Mouse (Mus musculus): ENCODE measurements around the gene Glra1. TPM values are rescaled to one million over a fixed set of nuclear protein-coding genes. Genes with fewer than 3 reads are reported as not detected.

Glra1 gene
- polyA plus RNA-seq, 1 experiment from 2014 or later, result not detected

DNA sequence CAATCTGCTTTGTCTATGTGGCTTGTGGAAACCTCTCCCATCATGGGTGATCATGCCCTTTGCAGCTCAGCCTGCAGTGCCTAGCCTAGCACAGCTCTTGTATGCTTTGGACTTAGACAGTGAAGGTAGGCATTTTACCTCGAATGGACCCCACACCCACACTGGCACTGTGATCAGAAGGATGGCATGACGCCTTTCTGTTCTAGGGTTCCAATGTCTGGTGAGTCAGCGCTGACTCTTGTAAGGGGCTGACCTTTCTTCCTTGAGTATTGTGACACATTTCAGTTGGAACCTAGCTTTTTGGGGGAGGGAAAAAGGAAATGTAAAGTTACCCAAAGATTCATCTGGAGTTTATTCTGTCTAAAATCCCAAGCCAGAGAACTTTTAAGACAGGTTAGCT lies 102.5 kb downstream of the Glra1 start:
- Histone ChIP-seq H3K9me3 (replicated peaks) (no peaks in the 10 kb centered on the region), H3K9ac (no peak overlapping the region)
- WGBS, result 91% methylated on average over 3 of the region's 3 CpGs

DNA sequence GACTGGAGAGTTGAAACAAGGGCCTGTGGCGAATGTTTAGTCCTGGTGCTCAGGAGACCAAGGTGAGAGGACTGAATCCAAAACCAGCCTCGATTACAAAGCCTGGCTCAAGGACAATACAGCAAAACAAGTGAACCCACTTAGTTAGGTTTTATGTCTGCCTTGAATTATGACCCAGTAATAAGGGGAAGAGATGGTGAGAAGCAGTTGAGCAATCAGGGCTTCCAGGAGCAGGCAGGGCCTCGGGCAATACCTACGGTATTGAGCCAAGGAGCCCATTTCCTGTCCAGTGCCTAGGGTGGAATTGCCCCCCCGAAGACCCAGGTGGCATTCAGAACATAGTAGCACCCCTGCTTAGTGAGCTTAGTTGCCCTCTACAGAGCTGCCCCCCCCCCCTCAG lies 105.1 kb downstream of the Glra1 start:
- H3K27me3 ChIP-seq, result no peaks in the 10 kb centered on the region
- H3K9me3 ChIP-seq (replicated peaks), result no peaks in the 10 kb centered on the region
- ATAC-seq, result 0 out of 2 replicates have a peak, but pooled peaks have one; percentile 31
- no peak overlapping the region for H3K27ac ChIP-seq
- H3K4me1 ChIP-seq, result no peaks in the 10 kb centered on the region
- H3K4me3 ChIP-seq, result no peak overlapping the region
- peaks cover 48% of the 10 kb centered on the region for H3K36me3 ChIP-seq (ENCODE audit: poor library complexity, severe bottlenecking)
- H3K9ac ChIP-seq, result no peak overlapping the region
- 91% methylated on average over 5 of the region's 5 CpGs for WGBS
- no peak overlapping the region for H3K4me2 ChIP-seq

More for the DNA sequence above, 102.5 kb downstream of the Glra1 start:
- Histone ChIP-seq H3K27ac (no peak overlapping the region), H3K27me3 (no peaks in the 10 kb centered on the region), H3K4me3 (no peak overlapping the region), H3K36me3 (ENCODE audit: poor library complexity, severe bottlenecking) (peaks cover 24% of the 10 kb centered on the region), H3K4me2 (no peak overlapping the region), H3K4me1 (no peaks in the 10 kb centered on the region)
- ATAC-seq, result no peak

DNA sequence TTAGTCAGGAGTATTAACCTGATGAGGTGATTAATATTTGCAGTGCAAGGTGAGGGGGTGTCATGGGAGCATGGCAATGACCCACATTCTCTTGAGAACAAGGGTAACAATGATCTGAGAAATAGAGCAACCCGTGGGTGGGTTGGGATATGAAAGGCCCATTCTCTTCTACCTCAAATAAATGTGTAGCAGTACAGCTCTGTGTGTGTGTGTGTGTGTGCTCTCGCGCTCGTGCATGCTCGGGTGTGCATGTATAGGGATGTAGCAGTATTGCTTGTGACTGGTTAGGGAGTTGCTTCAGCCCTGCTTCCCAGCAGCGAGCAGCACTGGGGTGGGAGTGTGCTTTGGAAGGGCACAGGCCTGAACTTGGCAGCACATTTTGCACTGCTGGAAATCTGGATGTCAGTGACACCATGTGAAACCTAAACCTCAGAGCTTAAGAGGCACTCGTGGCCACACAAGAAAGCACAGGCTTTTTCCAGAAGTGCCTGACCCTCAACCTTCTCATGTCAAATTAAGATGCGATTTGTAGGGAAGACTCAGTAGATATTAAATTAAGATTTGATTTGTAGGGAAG lies 106.0 kb downstream of the Glra1 start:
- Histone ChIP-seq H3K4me2 (no peak overlapping the region), H3K4me1 (no peaks in the 10 kb centered on the region), H3K4me3 (no peak overlapping the region), H3K9me3 (replicated peaks) (no peaks in the 10 kb centered on the region), H3K27ac (no peak overlapping the region), H3K27me3 (no peaks in the 10 kb centered on the region), H3K36me3 (ENCODE audit: poor library complexity, severe bottlenecking) (peaks cover 56% of the 10 kb centered on the region), H3K9ac (no peak overlapping the region)
- WGBS, result 84% methylated on average over 8 of the region's 8 CpGs
- no peak for ATAC-seq

DNA sequence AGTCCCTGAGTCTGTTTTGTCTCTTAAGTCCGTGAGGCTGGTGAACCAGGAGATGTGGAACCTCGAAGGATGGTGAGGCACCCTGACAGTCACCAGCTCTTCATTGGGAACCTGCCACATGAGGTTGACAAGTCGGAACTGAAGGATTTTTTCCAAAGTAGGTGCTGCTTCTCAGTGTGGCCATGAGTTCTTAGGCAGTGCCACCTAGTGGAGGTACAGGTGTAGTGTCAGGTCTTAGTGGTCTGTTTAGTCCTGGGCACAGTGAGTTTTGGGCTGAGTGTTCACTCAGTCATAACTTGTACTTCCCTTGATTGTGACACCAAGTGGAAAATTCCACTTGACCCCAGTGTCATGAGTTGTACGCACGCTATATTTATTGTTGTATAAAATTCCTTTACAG lies 110.1 kb downstream of the Glra1 start:
- 67% methylated on average over 5 of the region's 5 CpGs for WGBS
- ATAC-seq, result no peak

GRCm38 (mm10) chr11:55496158-55496557 lies 111.8 kb downstream of the Glra1 start:
- Histone ChIP-seq H3K9ac (no peak overlapping the region), H3K27ac (no peak overlapping the region), H3K4me3 (no peak overlapping the region), H3K36me3 (ENCODE audit: poor library complexity, severe bottlenecking) (peaks cover 97% of the 10 kb centered on the region), H3K27me3 (no peaks in the 10 kb centered on the region), H3K4me2 (no peak overlapping the region), H3K9me3 (replicated peaks) (no peaks in the 10 kb centered on the region), H3K4me1 (no peaks in the 10 kb centered on the region)
- no peak for ATAC-seq
- 88% methylated on average over 6 of the region's 6 CpGs for WGBS

More for the DNA sequence above, 110.1 kb downstream of the Glra1 start:
- Histone ChIP-seq H3K4me3 (no peak overlapping the region), H3K9me3 (replicated peaks) (no peaks in the 10 kb centered on the region), H3K4me1 (no peaks in the 10 kb centered on the region), H3K27ac (no peak overlapping the region), H3K9ac (no peak overlapping the region), H3K27me3 (no peaks in the 10 kb centered on the region), H3K4me2 (no peak overlapping the region), H3K36me3 (ENCODE audit: poor library complexity, severe bottlenecking) (peaks cover 96% of the 10 kb centered on the region)

GRCm38 (mm10) chr11:55485443-55485842 lies 122.6 kb downstream of the Glra1 start:
- Histone ChIP-seq H3K4me1 (no peaks in the 10 kb centered on the region), H3K4me2 (no peak overlapping the region), H3K36me3 (ENCODE audit: poor library complexity, severe bottlenecking) (peaks cover 80% of the 10 kb centered on the region), H3K9me3 (replicated peaks) (no peaks in the 10 kb centered on the region), H3K4me3 (no peak overlapping the region), H3K27ac (no peak overlapping the region), H3K27me3 (no peaks in the 10 kb centered on the region), H3K9ac (no peak overlapping the region)
- 92% methylated on average over 7 of the region's 7 CpGs for WGBS
- ATAC-seq, result no peak

- no peak overlapping the region for H3K9ac ChIP-seq
- H3K27ac ChIP-seq, result no peak overlapping the region
- no peak for ATAC-seq
- peaks cover 32% of the 10 kb centered on the region for H3K4me1 ChIP-seq
- no peaks in the 10 kb centered on the region for H3K9me3 ChIP-seq (replicated peaks)
- H3K36me3 ChIP-seq (ENCODE audit: poor library complexity, severe bottlenecking), result peaks cover 39% of the 10 kb centered on the region
- no peak overlapping the region for H3K4me2 ChIP-seq
- 93% methylated on average over 3 of the region's 3 CpGs for WGBS
- H3K4me3 ChIP-seq, result no peak overlapping the region
- H3K27me3 ChIP-seq, result no peaks in the 10 kb centered on the region
Observed at GRCm38 (mm10) chr11:55473219-55473618, 134.8 kb downstream of the Glra1 start.

DNA sequence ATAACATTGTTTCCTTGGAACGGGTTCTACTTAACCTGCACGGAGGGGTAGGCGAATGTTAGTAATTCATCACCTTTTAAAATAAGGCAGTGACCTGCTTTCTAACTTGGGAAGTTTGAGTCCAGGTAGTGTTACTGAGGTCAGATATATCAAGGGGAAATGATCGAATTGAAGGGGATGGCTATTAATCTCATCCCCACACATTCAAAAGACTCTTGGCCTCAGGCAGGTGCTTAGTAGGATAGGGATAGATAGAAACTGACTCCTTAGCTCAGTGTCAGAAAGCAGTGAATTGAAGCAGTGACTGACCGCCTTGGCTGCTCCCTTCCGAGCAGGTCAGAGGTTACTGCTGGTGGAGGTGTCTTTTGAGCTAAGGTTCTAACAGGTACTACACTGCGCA lies 136.5 kb downstream of the Glra1 start:
- Histone ChIP-seq H3K4me1 (peaks cover 34% of the 10 kb centered on the region), H3K27me3 (no peaks in the 10 kb centered on the region), H3K9me3 (replicated peaks) (no peaks in the 10 kb centered on the region), H3K9ac (peak overlapping the region; percentile 96; the same call in 1 of the 2 replicates), H3K4me2 (peak overlapping the region; percentile 88), H3K4me3 (peak overlapping the region; percentile 93), H3K36me3 (ENCODE audit: poor library complexity, severe bottlenecking) (peaks cover 39% of the 10 kb centered on the region), H3K27ac (no peak overlapping the region)
- 93% methylated on average over 7 of the region's 7 CpGs for WGBS
- no peak for ATAC-seq

DNA sequence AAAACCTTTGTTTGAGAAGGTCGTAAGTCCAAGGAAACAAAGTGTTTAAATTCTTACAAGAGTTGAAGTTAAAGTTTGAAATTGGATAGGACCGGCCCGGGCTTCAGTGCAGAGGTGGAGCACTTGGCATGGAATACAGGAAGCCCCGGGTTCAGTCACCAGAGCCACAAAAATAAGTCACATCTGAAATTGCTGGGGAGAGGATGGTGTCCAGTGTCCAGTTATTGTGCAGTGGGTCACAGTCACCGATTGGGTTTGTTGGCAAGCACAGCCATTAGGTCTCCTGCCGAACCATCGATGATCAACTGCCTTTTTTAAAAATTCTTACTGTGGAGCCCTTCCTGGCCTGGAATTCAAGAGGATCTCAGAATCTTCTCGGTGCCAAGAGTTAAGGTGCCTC lies 137.2 kb downstream of the Glra1 start:
- peaks cover 34% of the 10 kb centered on the region for H3K4me1 ChIP-seq
- 63% methylated on average over 8 of the region's 8 CpGs for WGBS
- no peaks in the 10 kb centered on the region for H3K27me3 ChIP-seq
- no peak for ATAC-seq
- peak overlapping the region; percentile 96 for H3K9ac ChIP-seq
- H3K27ac ChIP-seq, result no peak overlapping the region
- peak overlapping the region; percentile 93 for H3K4me3 ChIP-seq
- H3K4me2 ChIP-seq, result peak overlapping the region; percentile 88
- peaks cover 36% of the 10 kb centered on the region for H3K36me3 ChIP-seq (ENCODE audit: poor library complexity, severe bottlenecking)
- H3K9me3 ChIP-seq (replicated peaks), result no peaks in the 10 kb centered on the region

DNA sequence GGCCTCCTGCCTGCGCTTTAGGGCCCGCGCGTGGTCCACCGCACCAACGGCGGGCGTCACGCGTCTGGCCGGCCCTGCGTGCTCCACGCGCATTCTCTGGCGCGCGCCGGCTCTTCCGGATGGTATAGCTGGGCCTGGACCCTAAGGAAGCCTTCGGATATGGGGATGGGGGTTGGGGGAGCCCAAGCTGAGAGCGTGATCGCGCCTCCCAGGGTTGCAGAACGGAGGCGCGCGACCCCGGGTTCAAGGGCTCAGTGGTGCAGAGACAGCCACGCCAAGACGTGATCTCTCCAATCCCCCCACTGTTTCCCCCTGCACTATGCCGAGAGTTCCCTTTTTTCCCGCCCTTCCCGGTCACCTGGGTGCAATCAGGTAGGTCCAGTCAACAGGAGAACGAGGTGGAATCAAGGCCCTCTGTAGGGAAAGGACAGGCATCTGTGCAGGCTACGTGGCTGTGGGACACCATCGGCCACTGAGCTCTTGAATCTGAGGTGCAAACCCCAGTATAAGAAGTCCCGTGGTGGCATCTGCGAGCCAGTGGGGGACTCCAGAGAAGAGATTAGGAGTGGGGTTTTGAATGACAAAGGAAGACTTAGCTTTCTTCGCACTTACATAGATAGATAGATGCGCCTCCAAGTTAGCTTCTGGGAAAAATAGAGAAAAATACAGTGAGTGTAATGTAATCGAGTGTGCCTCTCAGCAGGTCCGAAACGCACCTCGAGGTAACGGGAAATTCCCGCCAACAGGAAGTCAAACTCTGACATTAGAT lies 137.9 kb downstream of the Glra1 start:
- Histone ChIP-seq H3K4me2 (peak overlapping the region; percentile 88), H3K36me3 (ENCODE audit: poor library complexity, severe bottlenecking) (peaks cover 36% of the 10 kb centered on the region), H3K27ac (peak overlapping the region; percentile 84), H3K9ac (peak overlapping the region; percentile 96), H3K4me1 (peaks cover 34% of the 10 kb centered on the region), H3K27me3 (no peaks in the 10 kb centered on the region), H3K9me3 (replicated peaks) (no peaks in the 10 kb centered on the region), H3K4me3 (peak overlapping the region; percentile 93)
- WGBS, result under 1% methylated on average over 45 of the region's 46 CpGs
- no peak for ATAC-seq

- peak within 1 kb of the TSS; percentile 93 for H3K4me3 ChIP-seq
- H3K4me1 ChIP-seq, result peaks cover 34% of the 10 kb centered on the region
- no peaks in the 10 kb centered on the region for H3K9me3 ChIP-seq (replicated peaks)
- H3K9ac ChIP-seq, result peak within 1 kb of the TSS; percentile 96
- WGBS, result under 1% methylated on average over 56 of the region's 57 CpGs
- H3K27me3 ChIP-seq, result no peaks in the 10 kb centered on the region
- peak within 1 kb of the TSS; percentile 84 for H3K27ac ChIP-seq
- peak within 1 kb of the TSS; percentile 88 for H3K4me2 ChIP-seq
- peaks cover 28% of the 10 kb centered on the region for H3K36me3 ChIP-seq (ENCODE audit: poor library complexity, severe bottlenecking)
- peak; percentile 98 for ATAC-seq
Observed at GRCm38 (mm10) chr11:55469048-55469843, 138.8 kb downstream of the Glra1 start, which contains the start of gene G3bp1. Gene G3bp1 (plus strand): TSS chr11:55469685.

DNA sequence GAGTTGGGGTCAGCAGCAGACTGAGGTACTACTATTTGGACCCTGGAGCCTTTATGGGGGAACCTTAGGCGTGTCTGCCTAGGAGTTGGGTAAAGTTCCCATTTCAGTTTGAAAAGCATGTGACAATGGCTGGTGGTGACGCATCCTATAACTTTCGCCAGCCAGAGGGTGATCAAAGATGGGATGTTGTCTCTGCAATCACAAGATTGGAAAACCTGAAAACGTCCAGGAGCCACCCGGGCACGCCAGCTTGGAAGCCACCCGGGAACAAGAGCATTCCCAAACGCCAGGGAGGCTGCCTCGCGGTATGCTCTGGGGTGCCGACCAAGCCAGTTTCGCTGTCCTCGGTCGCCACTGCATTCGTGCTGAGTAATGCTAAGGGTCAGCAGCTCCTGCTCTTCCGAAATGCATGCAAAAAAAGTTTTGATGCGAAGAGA lies 139.4 kb downstream of the Glra1 start:
- H3K9me3 ChIP-seq (replicated peaks), result no peaks in the 10 kb centered on the region
- H3K36me3 ChIP-seq (ENCODE audit: poor library complexity, severe bottlenecking), result peaks cover 21% of the 10 kb centered on the region
- peak overlapping the region; percentile 93 for H3K4me3 ChIP-seq
- H3K4me2 ChIP-seq, result peak overlapping the region; percentile 67
- H3K27ac ChIP-seq, result peak overlapping the region; percentile 82
- H3K27me3 ChIP-seq, result no peaks in the 10 kb centered on the region
- peak; percentile 9; the same call in 1 of the 2 replicates for ATAC-seq
- peaks cover 28% of the 10 kb centered on the region for H3K4me1 ChIP-seq
- 4% methylated on average over 17 of the region's 17 CpGs for WGBS
- H3K9ac ChIP-seq, result peak overlapping the region; percentile 70
